Mouse (Mus musculus): Measurements from ENCODE around the gene Gm12216.
A peak's percentile ranks its signal among the peaks of the same experiment; 100 is the strongest.

Gene Gm12216

DNA sequence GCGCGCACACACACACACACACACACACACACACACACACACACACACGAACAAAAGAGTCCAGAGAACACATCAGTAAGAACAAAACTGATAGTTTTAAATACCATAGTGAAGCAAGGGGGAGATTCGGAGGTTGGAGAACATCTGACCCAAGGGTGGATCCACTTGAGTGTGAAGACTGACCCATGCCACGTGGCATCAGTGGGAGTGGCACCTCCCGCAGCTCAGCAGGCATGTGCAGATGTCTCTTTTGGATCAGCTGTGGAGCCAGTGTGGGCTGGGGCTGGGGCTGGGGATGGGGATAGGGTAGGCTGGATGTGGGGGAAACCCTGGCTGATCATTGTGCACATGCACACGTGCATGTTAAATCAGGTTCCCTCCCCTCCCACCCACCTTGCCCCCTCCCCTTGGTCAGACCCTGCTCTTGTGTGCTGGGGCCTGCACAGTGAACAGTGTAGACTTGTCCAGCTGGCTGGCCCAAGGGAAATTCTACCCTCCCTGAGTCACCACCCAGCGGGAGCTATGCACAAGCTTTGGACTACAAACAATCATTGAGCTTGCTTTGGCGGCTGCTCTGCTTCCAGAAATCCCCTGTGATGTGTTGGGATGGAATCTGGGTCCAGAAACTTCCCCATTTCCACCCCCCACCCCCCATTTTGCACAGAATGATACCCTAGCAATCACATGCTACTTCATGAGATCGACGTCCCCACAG, 37.7 kb downstream of the Gm12216 start:
- no peak for DNase-seq (ENCODE audit: low read depth, low spot score)

DNA sequence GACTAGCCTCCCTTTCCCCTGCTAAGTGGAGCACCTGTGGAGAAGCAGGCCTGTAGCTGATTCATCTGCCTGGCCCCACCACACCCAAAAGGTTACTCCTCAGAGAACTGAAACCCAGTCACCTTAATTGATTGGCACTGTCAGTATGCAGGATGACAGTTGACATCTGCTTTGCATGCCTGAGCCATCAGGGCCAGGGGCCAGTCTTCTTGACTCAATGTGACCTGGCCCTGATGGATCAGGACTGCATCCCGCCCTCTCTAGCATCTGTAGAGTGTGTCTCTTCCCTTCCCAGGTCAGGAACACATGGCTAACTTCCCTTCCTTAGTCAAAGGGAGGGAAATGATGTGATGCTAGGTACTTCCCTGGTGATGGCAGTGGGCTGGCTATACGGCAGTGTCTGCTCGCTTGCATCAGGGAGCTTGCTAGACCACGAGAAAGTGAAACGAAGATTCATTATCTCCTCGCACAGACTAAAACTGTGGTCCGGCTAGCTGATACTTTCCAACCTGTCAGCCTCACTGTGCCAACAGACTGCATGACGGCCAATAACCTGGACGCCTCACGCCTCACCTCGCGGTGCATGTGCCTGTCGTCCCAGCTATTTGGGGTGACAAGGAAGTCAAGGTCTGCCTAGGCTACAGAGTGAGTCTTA, 38.4 kb downstream of the Gm12216 start:
- DNase-seq (ENCODE audit: low read depth, low spot score): peak; percentile 89

GRCm38 (mm10) chr11:53819511-53819910, 39.5 kb downstream of the Gm12216 start:
- DNase-seq (ENCODE audit: low read depth, low spot score): no peak

GRCm38 (mm10) chr11:53818794-53819193, 40.3 kb downstream of the Gm12216 start:
- no peak for DNase-seq (ENCODE audit: low read depth, low spot score)

DNA sequence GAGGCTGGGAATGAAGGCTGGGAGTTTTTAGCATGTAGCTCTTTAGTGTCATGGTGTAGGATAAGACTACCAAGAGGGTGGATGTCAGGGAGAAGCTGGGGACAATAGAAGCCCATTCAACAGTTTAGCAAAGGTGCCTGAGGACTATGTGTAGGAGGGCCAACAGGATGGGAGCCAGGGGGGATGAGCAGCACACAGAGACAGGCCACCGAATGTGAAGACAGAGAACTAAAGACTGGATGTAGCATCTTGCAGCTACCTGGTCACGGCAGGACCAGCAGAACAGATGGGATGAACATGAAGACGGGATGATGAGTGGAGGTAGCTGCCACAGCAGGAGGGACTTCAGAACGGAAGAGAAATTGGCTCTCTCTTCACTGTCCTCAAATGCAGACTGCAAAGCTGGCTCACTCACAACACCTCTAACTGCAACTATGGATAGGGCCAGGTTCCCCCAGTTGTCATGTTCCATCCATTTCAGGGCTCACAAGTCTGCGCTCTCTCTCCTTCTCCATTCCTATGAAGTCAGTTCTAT, 42.1 kb downstream of the Gm12216 start:
- DNase-seq (ENCODE audit: low read depth, low spot score): no peak

- DNase-seq (ENCODE audit: low read depth, low spot score): peak; percentile 24
Measured at GRCm38 (mm10) chr11:53814810-53815209, 44.2 kb downstream of the Gm12216 start.

DNA sequence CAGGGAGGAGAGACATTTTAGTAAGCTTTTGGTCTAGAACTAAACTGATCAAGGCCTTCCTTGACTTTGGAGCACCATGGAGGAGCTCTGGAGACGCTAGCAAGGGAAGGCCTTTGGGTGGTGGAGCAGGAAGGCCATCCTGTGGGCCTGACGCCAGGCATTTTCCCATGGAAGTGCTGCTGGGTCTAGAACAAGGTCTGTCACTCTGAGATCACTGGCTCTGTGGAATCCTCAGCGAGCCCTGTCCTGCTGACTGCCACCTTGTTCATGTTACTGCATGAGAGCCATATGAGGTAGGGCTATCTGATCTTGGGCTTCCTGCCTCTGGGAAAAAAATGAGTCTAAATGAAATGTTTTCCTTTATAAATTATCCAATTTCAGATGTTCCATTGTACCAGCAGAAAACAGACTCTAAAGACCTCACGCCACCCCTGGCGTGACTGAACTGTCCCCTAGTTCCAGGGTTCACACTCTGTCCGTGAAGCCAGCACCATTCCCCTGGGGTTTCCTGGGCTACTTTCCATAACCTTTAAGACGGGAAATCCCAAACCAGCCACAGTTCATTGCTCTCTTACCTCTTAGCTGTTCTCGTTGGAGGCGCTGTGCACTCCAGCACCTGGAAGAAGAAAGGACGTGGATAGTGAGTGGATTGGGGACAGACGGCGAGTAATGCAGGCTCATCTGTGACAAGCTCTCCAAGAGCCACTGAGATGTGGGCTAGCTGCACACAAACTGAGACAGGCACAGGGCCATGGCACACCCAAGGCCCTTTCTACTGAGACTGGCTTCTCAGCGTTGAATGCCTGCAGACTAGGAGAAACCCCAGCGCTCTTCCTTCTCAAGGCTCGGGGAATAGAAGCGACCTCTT, 45.8 kb downstream of the Gm12216 start:
- DNase-seq (ENCODE audit: low read depth, low spot score): no peak

GRCm38 (mm10) chr11:53811312-53811711, 47.7 kb downstream of the Gm12216 start:
- peak; percentile 51 for DNase-seq (ENCODE audit: low read depth, low spot score)

DNA sequence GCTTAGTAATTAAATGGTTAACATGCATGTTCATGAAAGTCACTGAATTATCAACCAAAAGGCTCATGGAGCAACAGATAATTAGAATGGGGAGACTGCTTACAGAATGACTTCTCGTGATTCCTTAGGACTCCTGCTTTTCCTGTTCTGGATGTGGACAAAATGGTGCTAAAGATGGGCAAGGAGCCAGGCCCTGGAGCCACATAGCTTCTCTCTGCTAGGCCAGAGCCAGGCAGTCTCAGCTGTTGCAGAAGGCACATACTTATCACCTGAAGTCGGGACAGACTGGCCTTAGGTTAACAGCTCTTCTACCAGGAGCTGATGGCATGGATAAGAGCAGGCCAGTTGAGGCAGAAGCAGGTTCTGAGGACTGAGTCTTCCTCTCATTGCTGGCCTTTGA, 48.3 kb downstream of the Gm12216 start:
- no peak for DNase-seq (ENCODE audit: low read depth, low spot score)

- no peak for DNase-seq (ENCODE audit: low read depth, low spot score)
Measured at GRCm38 (mm10) chr11:53810156-53810555, 48.9 kb downstream of the Gm12216 start.

GRCm38 (mm10) chr11:53809354-53809753, 49.7 kb downstream of the Gm12216 start:
- no peak for DNase-seq (ENCODE audit: low read depth, low spot score)

GRCm38 (mm10) chr11:53805786-53806185, 53.3 kb downstream of the Gm12216 start:
- DNase-seq (ENCODE audit: low read depth, low spot score): no peak

GRCm38 (mm10) chr11:53804569-53805344, 54.3 kb downstream of the Gm12216 start:
- no peak for DNase-seq (ENCODE audit: low read depth, low spot score)

- DNase-seq (ENCODE audit: low read depth, low spot score): no peak
Measured at GRCm38 (mm10) chr11:53803494-53803893, 55.6 kb downstream of the Gm12216 start.

DNA sequence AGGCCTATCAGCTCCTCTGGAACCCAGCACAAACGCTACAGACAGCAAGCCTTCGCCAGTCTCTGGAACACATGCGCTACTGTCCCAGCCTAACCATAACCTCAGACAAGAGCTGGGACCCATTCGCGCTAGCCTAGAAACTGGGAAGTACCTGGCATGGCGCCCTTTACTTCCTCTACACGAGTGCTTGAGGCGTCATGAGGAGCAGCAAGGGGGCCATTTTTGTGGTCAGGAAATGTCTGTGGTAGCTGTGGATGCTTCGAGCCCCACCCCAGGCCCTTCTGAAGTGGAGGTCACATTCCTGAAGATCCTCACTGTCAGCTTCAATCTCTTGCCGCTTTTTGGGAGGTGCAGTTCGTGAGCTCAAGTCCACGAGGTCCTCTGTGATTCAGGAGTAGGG, 56.0 kb downstream of the Gm12216 start:
- DNase-seq (ENCODE audit: low read depth, low spot score): no peak

DNA sequence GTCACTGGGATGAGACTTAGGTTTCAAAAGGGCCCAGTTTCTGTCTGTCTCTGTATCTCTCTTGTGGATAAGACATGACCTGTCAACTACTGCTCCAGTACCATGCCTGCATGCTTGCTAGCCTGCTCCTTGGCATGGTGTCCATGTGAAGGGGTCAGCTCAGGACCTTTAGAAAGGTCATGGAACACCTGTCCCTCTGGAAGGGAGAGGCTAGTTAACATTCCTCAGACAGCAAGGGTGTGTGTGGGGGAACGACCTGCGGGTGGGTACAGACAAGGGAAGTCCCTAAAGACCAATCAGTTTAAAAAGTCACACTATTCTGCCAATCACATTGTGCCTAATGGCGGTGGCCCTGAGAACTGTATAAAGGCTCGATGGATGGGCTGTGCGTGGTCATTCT, 58.1 kb downstream of the Gm12216 start:
- no peak for DNase-seq (ENCODE audit: low read depth, low spot score)

DNA sequence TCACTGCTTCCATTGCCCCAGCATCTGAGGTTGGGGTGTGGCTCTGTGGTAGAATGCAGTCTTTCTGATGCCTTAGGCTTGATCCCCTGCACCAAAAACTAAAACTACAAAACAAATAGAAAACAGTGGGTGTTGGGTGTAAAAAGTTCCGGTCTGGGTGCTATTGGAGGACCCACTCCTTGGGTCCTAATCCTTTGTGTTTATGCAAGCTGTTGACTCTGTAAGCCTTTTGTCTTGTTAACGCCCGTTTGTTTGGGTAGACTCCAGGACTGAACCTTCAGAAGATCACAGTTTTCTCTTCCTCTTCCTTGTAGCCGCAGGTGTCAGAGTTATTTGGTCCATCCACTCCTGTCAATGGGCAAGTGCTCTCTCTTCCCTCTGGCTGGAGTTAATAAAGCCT, 59.0 kb downstream of the Gm12216 start:
- DNase-seq (ENCODE audit: low read depth, low spot score): peak; percentile 44

GRCm38 (mm10) chr11:53798041-53798711, 60.9 kb downstream of the Gm12216 start:
- no peak for DNase-seq (ENCODE audit: low read depth, low spot score)

GRCm38 (mm10) chr11:53797386-53797920, 61.6 kb downstream of the Gm12216 start:
- DNase-seq (ENCODE audit: low read depth, low spot score): no peak

DNA sequence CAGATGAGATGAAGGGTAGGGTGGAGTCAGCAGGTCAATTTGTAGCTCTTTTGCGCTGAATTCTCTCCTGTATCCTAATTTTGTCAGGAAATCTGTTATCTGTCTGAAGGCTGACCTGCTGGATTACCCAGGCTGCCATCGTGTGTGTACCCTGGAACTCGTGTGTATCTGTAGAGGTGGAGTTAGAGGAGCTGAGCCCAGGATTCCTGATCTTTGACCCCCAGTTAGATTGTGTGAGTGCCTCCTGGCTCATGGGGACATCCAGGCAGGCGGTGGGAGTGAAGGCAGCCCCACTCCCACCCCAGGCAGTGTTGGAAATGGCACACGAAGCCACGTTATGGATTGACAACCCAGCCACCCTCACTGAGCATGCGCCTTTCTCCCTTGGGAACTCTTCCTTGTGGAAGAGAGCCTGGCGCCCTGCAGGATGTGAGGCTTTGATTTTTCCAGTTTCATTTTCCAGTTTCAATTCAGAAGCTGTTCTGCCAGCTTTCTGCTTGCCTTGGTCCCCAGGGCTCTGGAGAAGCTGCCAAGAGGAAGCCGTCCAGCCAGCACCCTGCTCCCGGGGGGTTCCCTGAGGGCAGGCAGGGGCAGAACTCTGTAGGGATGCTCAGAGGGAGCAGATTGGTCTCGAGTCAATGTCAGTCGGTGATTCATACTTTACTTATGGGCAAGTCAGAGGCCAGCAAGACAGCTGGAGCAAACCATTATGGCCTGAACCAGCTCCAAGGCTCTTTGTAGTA, 62.5 kb downstream of the Gm12216 start:
- no peak for DNase-seq (ENCODE audit: low read depth, low spot score)
